10 mouse cellular contexts compared by ENCODE assay signal in the genomic region with DNA sequence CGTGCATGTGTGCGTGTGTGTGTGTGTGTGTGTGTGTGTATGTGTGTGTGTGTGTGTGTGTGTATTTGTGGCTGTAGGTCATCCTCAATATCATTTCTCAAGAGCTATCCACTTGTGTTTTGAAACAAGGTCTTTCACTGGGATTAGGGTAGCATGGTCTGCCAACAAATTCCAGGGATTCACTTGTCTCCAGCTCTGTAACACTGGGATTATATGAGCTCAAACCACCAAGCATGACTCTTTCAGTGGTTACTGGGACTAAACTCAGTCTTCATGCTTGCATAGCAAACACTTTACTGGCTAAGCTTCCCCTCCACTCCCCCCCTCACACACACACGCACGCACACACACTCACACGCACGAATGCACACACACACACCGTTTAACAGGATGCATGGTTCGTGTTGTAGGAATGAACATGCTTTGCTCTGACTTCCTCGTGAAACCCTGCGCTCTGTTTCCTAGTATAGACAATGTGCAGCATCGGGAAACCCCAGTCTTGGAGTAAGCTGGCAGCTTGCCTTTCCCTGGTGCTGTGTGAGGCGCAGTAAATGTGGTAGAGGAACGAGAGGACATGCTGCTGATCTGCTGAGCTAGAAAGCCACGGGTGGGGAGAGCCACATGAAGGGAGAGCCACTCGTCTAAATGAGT.
DNase-seq lines count a peak whose midpoint lies in the region; ATAC-seq and TF ChIP-seq lines count a peak whose summit lies in the region.
"Had no signal": no experiment of that assay in that cellular context is flagged by ENCODE, and none has a peak within 500 bp of the region (broad histone marks: within the 10 kb centered on the region; RNA-seq: fewer than 3 reads in every experiment).

No protein-coding gene starts in this region.

- in situ Hi-C loops in CH12.LX (cut with MboI; ENCODE audit: low pct_ligation_motif_present, low pct_unique_long_range_greater_than_20kb, low sequenced_read_pairs): loop anchor here (10.0 kb wide), 1 partner anchor 56 kb away; no protein-coding TSS in a partner anchor

- no peaks in the 10 kb centered on the region for H3K36me3 ChIP-seq in embryonic facial prominence, embryonic 14.5 days (ENCODE audit: control insufficient read depth, insufficient read depth, low read length)
- H3K36me3 ChIP-seq in embryonic facial prominence, embryonic 10.5 days (replicated peaks): no peaks in the 10 kb centered on the region
- 0 out of 2 replicates have a peak, but pooled peaks cover 8% of the 10 kb centered on the region for H3K36me3 ChIP-seq in kidney, embryonic 16.5 days (ENCODE audit: insufficient read depth, low read length)
- peaks cover 64 to 88% of the 10 kb centered on the region in 2 experiments for H3K36me3 ChIP-seq in CH12.LX (replicated peaks in 1 of 2; ENCODE audit: control insufficient read depth in 1 of 2, insufficient read depth in 1 of 2, low read length in 1 of 2)

- no peak for ATAC-seq in embryonic facial prominence, embryonic 14.5 days (ENCODE audit: low read depth)
- no peak for ATAC-seq in kidney, embryonic 16.5 days (ENCODE audit: low FRiP score, low TSS enrichment)

- no peaks in the 10 kb centered on the region for H3K4me1 ChIP-seq in embryonic facial prominence, embryonic 14.5 days (ENCODE audit: control insufficient read depth, insufficient read depth, low read length)
- H3K4me1 ChIP-seq in embryonic facial prominence, embryonic 10.5 days: no peaks in the 10 kb centered on the region
- H3K4me1 ChIP-seq in kidney, embryonic 16.5 days (ENCODE audit: insufficient read depth, low read length): no peaks in the 10 kb centered on the region
- peaks cover 21 to 37% of the 10 kb centered on the region in 2 experiments for H3K4me1 ChIP-seq in CH12.LX (ENCODE audit: control insufficient read depth in 1 of 2, insufficient read depth in 2 of 2)

- no peak overlapping the region for H3K27ac ChIP-seq in embryonic facial prominence, embryonic 14.5 days (replicated peaks; ENCODE audit: low read depth, low read length)
- no peak overlapping the region for H3K27ac ChIP-seq in embryonic facial prominence, embryonic 10.5 days (replicated peaks)
- no peak overlapping the region for H3K27ac ChIP-seq in kidney, embryonic 16.5 days (ENCODE audit: low read length)
- H3K27ac ChIP-seq in CH12.LX (ENCODE audit: insufficient read depth, low read depth): peak overlapping the region; percentile 12
- H3K27ac ChIP-seq: liver, embryonic 14.5 days had no signal

- H3K4me3 ChIP-seq in embryonic facial prominence, embryonic 14.5 days (ENCODE audit: low read depth, low read length): no peak overlapping the region
- H3K4me3 ChIP-seq in embryonic facial prominence, embryonic 10.5 days: no peak overlapping the region
- H3K4me3 ChIP-seq in kidney, embryonic 16.5 days (ENCODE audit: low read length): no peak overlapping the region
- no peak overlapping the region for H3K4me3 ChIP-seq in CH12.LX (replicated peaks in 1 of 3; ENCODE audit: low read depth in 2 of 3, low read length in 2 of 3, poor library complexity in 1 of 3)
- H3K4me3 ChIP-seq: myocyte had no signal

- no peak for TF ChIP-seq RAD21 in CH12.LX (IDR thresholded peaks at IDR 0.05; ENCODE audit: low read depth, low read length)

- dilution Hi-C loops in CH12.LX (cut with MboI; ENCODE audit: extremely low pct_ligation_motif_present, extremely low pct_unique_long_range_greater_than_20kb, low sequenced_read_pairs): no loop called here

- TF ChIP-seq POLR2A in CH12.LX (IDR thresholded peaks at IDR 0.05; ENCODE audit: low read depth, low read length): no peak

- DNase-seq in embryonic facial prominence, embryonic 14.5 days (ENCODE audit: low spot score): peak; percentile 40
- no peak for DNase-seq in embryonic facial prominence, embryonic 10.5 days (ENCODE audit: low spot score)
- DNase-seq in kidney, postnatal 4 days: peak; percentile 14 to 30
- DNase-seq in CH12.LX (ENCODE audit: extremely low read depth) (peak; percentile 25), liver (no peak)
- peak; percentile 78 to 79 for DNase-seq in right cerebral cortex, postnatal 10 days (ENCODE audit: low spot score in 2 of 2)
- DNase-seq in adrenal gland, postnatal 4 days (ENCODE audit: low spot score in 2 of 2): no peak

- no peak for TF ChIP-seq EP300 in CH12.LX (IDR thresholded peaks at IDR 0.05; ENCODE audit: low read length)

- no peak overlapping the region for H3K9ac ChIP-seq in embryonic facial prominence, embryonic 14.5 days (ENCODE audit: low read depth, low read length)
- H3K9ac ChIP-seq in kidney, embryonic 16.5 days (replicated peaks; ENCODE audit: low read length): no peak overlapping the region
- H3K9ac ChIP-seq in CH12.LX (ENCODE audit: insufficient read depth, low read depth): no peak overlapping the region
- H3K9ac ChIP-seq: liver, embryonic 14.5 days had no signal

- no peak overlapping the region for H3K4me2 ChIP-seq in embryonic facial prominence, embryonic 14.5 days (ENCODE audit: low read depth, low read length)
- H3K4me2 ChIP-seq in kidney, embryonic 16.5 days (replicated peaks; ENCODE audit: low read depth, low read length): no peak overlapping the region
- no peak overlapping the region for H3K4me2 ChIP-seq in CH12.LX (ENCODE audit: insufficient read depth, low read depth, poor library complexity, severe bottlenecking)

- no peaks in the 10 kb centered on the region for H3K9me3 ChIP-seq in embryonic facial prominence, embryonic 14.5 days (ENCODE audit: control insufficient read depth, low read length)
- no peaks in the 10 kb centered on the region for H3K9me3 ChIP-seq in embryonic facial prominence, embryonic 10.5 days
- H3K9me3 ChIP-seq in kidney, embryonic 16.5 days (ENCODE audit: low read length): no peaks in the 10 kb centered on the region
- H3K9me3 ChIP-seq in CH12.LX (replicated peaks; ENCODE audit: low read length): peaks cover 10% of the 10 kb centered on the region

- no peaks in the 10 kb centered on the region for H3K27me3 ChIP-seq in embryonic facial prominence, embryonic 14.5 days (replicated peaks; ENCODE audit: control insufficient read depth, insufficient read depth, low read length)
- H3K27me3 ChIP-seq in embryonic facial prominence, embryonic 10.5 days (replicated peaks; ENCODE audit: low read depth, poor library complexity, severe bottlenecking): no peaks in the 10 kb centered on the region
- H3K27me3 ChIP-seq in kidney, embryonic 16.5 days (ENCODE audit: insufficient read depth, low read length): no peaks in the 10 kb centered on the region
- H3K27me3 ChIP-seq in CH12.LX (replicated peaks): no peaks in the 10 kb centered on the region

- no peak for TF ChIP-seq CTCF in CH12.LX (conservative IDR thresholded peaks at IDR 0.05 in 1 of 2, IDR thresholded peaks at IDR 0.05 in 1 of 2; ENCODE audit: low read depth in 2 of 2, low read length in 2 of 2)

- 73% methylated on average over 15 of the region's 15 CpGs for WGBS in embryonic facial prominence, embryonic 14.5 days
- WGBS in embryonic facial prominence, embryonic 10.5 days: 85% methylated on average over 15 of the region's 15 CpGs
- WGBS in kidney, embryonic 16.5 days: 68% methylated on average over 15 of the region's 15 CpGs

- H3K79me2 ChIP-seq in CH12.LX (replicated peaks; ENCODE audit: control insufficient read depth, extremely low read depth, insufficient read depth, poor library complexity, severe bottlenecking): no peaks in the 10 kb centered on the region; the same call in 1 of the 2 replicates

TF ChIP-seq in CH12.LX, 34 proteins besides CTCF, POLR2A, EP300 and RAD21:
- TF ChIP-seq KAT2A (IDR thresholded peaks at IDR 0.05; ENCODE audit: insufficient replicate concordance, low read length) (no peak), SIN3A (IDR thresholded peaks at IDR 0.05; ENCODE audit: low read length) (no peak), CHD2 (IDR thresholded peaks at IDR 0.05; ENCODE audit: low read length) (no peak), E2F4 (IDR thresholded peaks at IDR 0.05; ENCODE audit: insufficient replicate concordance, low read depth, low read length) (no peak)
TF ChIP-seq in CH12.LX: peak in this region for 0.

Comparison
In these comparisons a context has a peak if more than half of its experiments do, and no peak if none do; other contexts are left out.
1. DNase-seq: peak in embryonic facial prominence, embryonic 14.5 days (single experiment), kidney, postnatal 4 days (2 of 2), CH12.LX (single experiment) and right cerebral cortex, postnatal 10 days (2 of 2); none in embryonic facial prominence, embryonic 10.5 days (single experiment), adrenal gland, postnatal 4 days (0 of 2) and liver (single experiment).